Mouse (Mus musculus) olfactory bulb, adult 2 months (tissue): ENCODE measurements around the gene Grid2.

Source experiments
- CTCF ChIP-seq: fragments of 200-500 bp; IDR thresholded peaks from 2 replicates; pipeline ENCODE4 v1.5.1; 2012; ENCODE audit warnings: low read depth, mild to moderate bottlenecking, low read length, moderate library complexity; ENCODE audit not compliant: insufficient read depth
- POLR2A ChIP-seq: fragments of 200-500 bp; IDR thresholded peaks from 2 replicates; pipeline ENCODE4 v1.6.1; 2012; ENCODE audit warnings: mild to moderate bottlenecking, low read depth, low read length, moderate library complexity; ENCODE audit not compliant: insufficient read depth

- TF ChIP-seq CTCF (no peak), POLR2A (no peak)
Observed at GRCm38 (mm10) chr6:64731621-64732320, 1476.1 kb downstream of the Grid2 start.
